Mouse (Mus musculus): ENCODE results near the gene Slc30a7.

GRCm38 (mm10) chr3:115993025-115993424, 14.2 kb downstream of the Slc30a7 start:
- TF ChIP-seq CTCF (IDR thresholded peaks at IDR 0.05; ENCODE audit: control insufficient read depth, insufficient read depth, insufficient replicate concordance, low read depth, low read length) (no peak), POLR2A (IDR thresholded peaks at IDR 0.05; ENCODE audit: control insufficient read depth, low read depth, low read length) (no peak)
